Mouse (Mus musculus): Measurements from ENCODE around the gene Rps15a.

DNA sequence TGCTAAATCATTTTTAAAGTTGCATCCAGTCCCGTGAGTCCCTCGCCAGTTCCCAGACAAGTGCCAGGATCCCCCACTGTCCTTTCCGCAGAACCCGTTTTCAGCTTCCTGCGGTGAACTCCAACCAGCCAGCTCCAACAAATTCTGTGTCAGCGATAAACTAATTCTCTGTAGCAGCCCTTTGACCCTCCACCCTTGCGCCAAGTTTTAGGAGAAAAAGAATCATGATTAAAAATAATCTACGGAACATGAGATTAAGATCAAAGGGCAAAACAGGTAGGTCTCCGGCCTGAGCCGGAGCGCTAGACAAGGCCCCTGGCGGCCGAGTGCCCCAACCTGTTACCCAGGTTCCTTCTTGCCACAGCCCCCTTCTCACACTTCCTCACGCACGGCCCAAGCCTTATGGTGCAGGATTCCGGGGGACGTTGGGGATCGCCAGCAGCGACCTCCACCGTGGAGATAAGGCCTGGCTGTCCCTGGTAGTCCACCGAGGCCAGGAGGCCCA, 13.0 kb upstream of the Rps15a start:
- TF ChIP-seq MAX (IDR thresholded peaks at IDR 0.05; ENCODE audit: low read length) (no peak), USF2 (conservative IDR thresholded peaks at IDR 0.05; ENCODE audit: low read depth, low read length) (no peak), CTCF (conservative IDR thresholded peaks at IDR 0.05 in 1 of 2, IDR thresholded peaks at IDR 0.05 in 1 of 2; ENCODE audit: low read depth in 2 of 2, low read length in 2 of 2) (no peak), JUN (IDR thresholded peaks at IDR 0.05; ENCODE audit: insufficient read depth, low read depth, low read length) (no peak), NELFE (IDR thresholded peaks at IDR 0.05; ENCODE audit: low read depth, low read length) (no peak), MAZ (IDR thresholded peaks at IDR 0.05; ENCODE audit: low read depth, low read length) (no peak), TCF12 (IDR thresholded peaks at IDR 0.05; ENCODE audit: low read depth, low read length) (no peak)
